Mouse (Mus musculus) heart, postnatal 14 days (tissue): Measurements from ENCODE around the gene Ptpn4. TPM values are rescaled to one million over a fixed set of nuclear protein-coding genes. Genes with fewer than 3 reads are reported as not detected.

Experiments used
- DNase-seq, 2 experiments: peaks; one replicate each; pipeline ENCODE4 v3.0.0; 2021 to 2022
- intact Hi-C: fragments of 180-260 bp; cut with DNase I; formaldehyde crosslinking; loops from one replicate; pipeline ENCODE4 v1.15.1; 2025
- total RNA-seq, 2 experiments: library from RNA; stranded (reverse); gene quantifications; 2 replicates each; pipeline ENCODE4 v1.2.3; 2021

The Ptpn4 gene
- total RNA-seq, 2 experiments from 2014 or later: 32.1 to 32.8 TPM

- intact Hi-C loops: no loop called here
- no peak for DNase-seq
Measured at GRCm38 (mm10) chr1:119649627-119650026, 187.8 kb downstream of the Ptpn4 start.

GRCm38 (mm10) chr1:119648205-119649111 is 189.0 kb downstream of the Ptpn4 start, which contains the start of gene Epb41l5:
Gene Epb41l5 (minus strand): TSS chr1:119649000.
- intact Hi-C loops: no loop called here
- peak; percentile 81 to 87 for DNase-seq

GRCm38 (mm10) chr1:119646356-119646755 is 191.1 kb downstream of the Ptpn4 start:
- intact Hi-C loops: no loop called here
- no peak for DNase-seq

GRCm38 (mm10) chr1:119642367-119642766 is 195.0 kb downstream of the Ptpn4 start:
- intact Hi-C loops: no loop called here
- DNase-seq: peak; percentile 17 to 51

GRCm38 (mm10) chr1:119641090-119641812 is 196.2 kb downstream of the Ptpn4 start:
- intact Hi-C loops: no loop called here
- DNase-seq: no peak

- DNase-seq: no peak
- intact Hi-C loops: no loop called here
Measured at GRCm38 (mm10) chr1:119640006-119640405, 197.4 kb downstream of the Ptpn4 start.

- intact Hi-C loops: no loop called here
- no peak for DNase-seq
Measured at GRCm38 (mm10) chr1:119637188-119638023, 200.0 kb downstream of the Ptpn4 start.

GRCm38 (mm10) chr1:119634746-119635145 is 202.7 kb downstream of the Ptpn4 start:
- intact Hi-C loops: no loop called here
- no peak for DNase-seq

GRCm38 (mm10) chr1:119630428-119630827 is 207.0 kb downstream of the Ptpn4 start:
- DNase-seq: no peak
- intact Hi-C loops: no loop called here

GRCm38 (mm10) chr1:119626837-119627236 is 210.6 kb downstream of the Ptpn4 start:
- intact Hi-C loops: no loop called here
- no peak for DNase-seq

GRCm38 (mm10) chr1:119624444-119624843 is 213.0 kb downstream of the Ptpn4 start:
- DNase-seq: no peak
- intact Hi-C loops: no loop called here

GRCm38 (mm10) chr1:119605396-119605795 is 232.0 kb downstream of the Ptpn4 start:
- no peak for DNase-seq
- intact Hi-C loops: no loop called here

Other genes starting within 250 kb of the Ptpn4 start
- 1 to 10 TPM; 2.7 to 5.6 TPM for gene Epb41l5, start 188.6 kb downstream of the Ptpn4 start, total RNA-seq
- gene Tmem177, start 75.6 kb upstream of the Ptpn4 start, total RNA-seq: 1 to 10 TPM; 7.5 to 8.4 TPM
- not detected for gene Cfap221, start 159.6 kb upstream of the Ptpn4 start, total RNA-seq
- gene Sctr, start 169.3 kb upstream of the Ptpn4 start, total RNA-seq: under 1 TPM in 1 of 2 experiments, not detected in 1; 0.24 TPM
- 1 to 10 TPM; 5.5 to 6.3 TPM for gene Tmem37, start 236.5 kb upstream of the Ptpn4 start, total RNA-seq